Mouse (Mus musculus): Measurements from ENCODE around the gene Olfr887. TPM values are rescaled to one million over a fixed set of nuclear protein-coding genes. Genes with fewer than 3 reads are reported as not detected.

Gene Olfr887
- polyA plus RNA-seq (2014; fragmentation: Illumina TruSeq; extraction: RNeasy Lipid Tissue Mini Kit (QIAGEN cat#74804); ENCODE audit: low read depth, low replicate concordance) = not detected

DNA sequence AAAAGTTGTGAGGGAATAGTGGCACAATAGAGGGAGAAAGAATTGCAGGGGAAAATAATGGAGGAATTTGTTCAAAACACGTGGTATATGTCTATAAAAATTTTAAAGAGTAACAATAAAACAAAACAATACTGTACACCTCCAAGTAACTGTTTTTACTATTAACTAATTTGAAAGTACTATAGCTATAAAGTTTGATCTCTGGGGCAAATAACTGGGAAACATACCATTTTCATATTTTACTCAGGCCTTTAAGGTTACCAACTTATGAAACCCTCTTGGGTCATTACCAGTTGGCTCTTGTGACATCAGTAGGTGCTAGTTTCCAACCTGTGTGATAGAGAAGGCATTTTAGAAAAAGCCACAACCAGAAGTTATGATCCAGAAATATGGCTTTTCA, at the start of gene Olfr887:
Olfr887 (plus strand) TSS at position 301 of the 400 bp plus-strand sequence.

DNA sequence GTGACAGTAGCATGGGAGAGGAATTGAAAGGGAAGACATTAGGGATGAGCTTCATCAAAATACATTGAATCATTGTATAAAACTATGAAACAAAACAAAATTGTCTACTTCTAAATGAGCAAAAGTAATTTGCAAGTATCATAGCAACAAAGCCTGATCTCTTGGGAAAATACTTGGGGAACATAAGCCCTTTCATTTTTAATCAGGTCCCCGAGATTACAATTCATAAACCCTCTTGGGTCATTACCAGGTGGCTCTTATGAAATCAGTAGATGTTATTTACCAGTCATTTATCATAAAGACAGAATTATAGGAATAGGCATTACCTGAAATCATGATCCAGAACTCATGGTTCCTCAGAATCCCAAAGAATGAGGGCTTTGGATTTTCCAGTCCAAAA, 37.6 kb upstream of the Olfr887 start, which contains the start of gene Olfr884:
Olfr884 (plus strand) TSS at position 301 of the 400 bp plus-strand sequence.

DNA sequence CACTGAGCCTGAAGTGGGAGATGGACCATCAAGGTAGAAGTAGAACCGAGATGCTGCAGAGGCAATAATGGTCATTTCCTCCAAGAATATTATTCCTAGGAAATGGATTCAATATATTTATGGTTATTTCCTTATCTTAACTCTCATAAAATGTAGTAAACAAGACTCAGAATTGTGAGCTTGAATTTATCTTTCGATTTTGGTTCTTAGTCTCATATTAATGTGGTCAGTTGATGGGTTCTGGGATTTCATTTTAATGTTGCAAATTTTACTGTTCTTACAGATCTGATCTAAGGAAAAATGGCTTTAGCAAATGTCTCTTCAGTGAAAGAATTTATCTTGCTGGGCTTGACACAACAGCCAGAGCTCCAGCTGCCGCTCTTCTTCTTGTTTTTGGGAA, 22.9 kb upstream of the Olfr887 start, which contains the start of gene Olfr885:
Olfr885 (plus strand) TSS at position 301 of the 400 bp plus-strand sequence.

DNA sequence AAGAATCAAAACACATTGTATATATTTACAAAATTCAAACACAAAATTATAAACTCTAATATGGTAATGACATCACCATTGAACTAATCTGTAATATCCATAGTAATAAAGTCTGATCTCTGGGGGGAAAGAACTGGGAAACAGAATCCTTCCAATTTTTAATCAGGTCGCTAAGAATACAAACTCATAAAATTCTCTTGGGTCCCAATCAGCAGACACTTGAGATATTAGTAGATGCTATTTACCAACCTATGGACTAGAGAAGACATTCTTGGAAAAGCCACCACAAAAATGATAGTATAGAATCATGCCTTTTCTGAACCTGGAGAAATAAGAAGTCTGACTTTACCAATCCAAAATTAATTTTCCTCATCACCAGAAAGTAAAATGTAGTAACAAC, 24.0 kb downstream of the Olfr887 start, which contains the start of gene Olfr888:
Olfr888 (plus strand) TSS at position 301 of the 400 bp plus-strand sequence.

DNA sequence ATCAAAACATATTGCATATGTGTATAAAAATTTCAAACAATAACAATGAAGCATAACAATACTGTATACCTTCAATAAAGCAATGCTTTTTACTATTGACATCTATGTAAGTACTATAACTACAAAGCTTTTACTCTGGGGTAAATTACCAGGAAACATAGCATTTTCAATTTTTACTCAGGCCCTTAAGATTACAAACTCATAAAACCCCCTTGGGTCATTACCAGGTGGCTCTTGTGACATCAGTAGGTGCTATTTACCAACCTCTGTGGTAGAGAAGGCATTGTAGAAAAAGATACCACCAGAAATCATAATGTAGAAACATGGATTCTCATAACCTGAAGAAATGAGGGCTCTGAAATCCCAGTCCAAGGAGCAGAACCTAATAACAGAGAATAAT, 31.0 kb downstream of the Olfr887 start, which contains the start of gene Olfr889:
Olfr889 (plus strand) TSS at position 301 of the 400 bp plus-strand sequence.

Other genes with a start within 250 kb of the Olfr887 start
- 0.87 TPM for gene Olfr877, start 229.8 kb upstream of the Olfr887 start, polyA plus RNA-seq (2014; fragmentation: Illumina TruSeq; extraction: RNeasy Lipid Tissue Mini Kit (QIAGEN cat#74804); ENCODE audit: low read depth, low replicate concordance)
- gene Olfr145, start 187.3 kb upstream of the Olfr887 start, polyA plus RNA-seq (2014; fragmentation: Illumina TruSeq; extraction: RNeasy Lipid Tissue Mini Kit (QIAGEN cat#74804); ENCODE audit: low read depth, low replicate concordance) = not detected
- gene Olfr878, start 166.2 kb upstream of the Olfr887 start, polyA plus RNA-seq (2014; fragmentation: Illumina TruSeq; extraction: RNeasy Lipid Tissue Mini Kit (QIAGEN cat#74804); ENCODE audit: low read depth, low replicate concordance) = not detected
- not detected for gene Olfr881, start 92.2 kb upstream of the Olfr887 start, polyA plus RNA-seq (2014; fragmentation: Illumina TruSeq; extraction: RNeasy Lipid Tissue Mini Kit (QIAGEN cat#74804); ENCODE audit: low read depth, low replicate concordance)
- not detected for gene Olfr883, start 58.3 kb upstream of the Olfr887 start, polyA plus RNA-seq (2014; fragmentation: Illumina TruSeq; extraction: RNeasy Lipid Tissue Mini Kit (QIAGEN cat#74804); ENCODE audit: low read depth, low replicate concordance)
- gene Olfr884, start 37.5 kb upstream of the Olfr887 start, polyA plus RNA-seq (2014; fragmentation: Illumina TruSeq; extraction: RNeasy Lipid Tissue Mini Kit (QIAGEN cat#74804); ENCODE audit: low read depth, low replicate concordance) = not detected
- gene Olfr885, start 22.8 kb upstream of the Olfr887 start, polyA plus RNA-seq (2014; fragmentation: Illumina TruSeq; extraction: RNeasy Lipid Tissue Mini Kit (QIAGEN cat#74804); ENCODE audit: low read depth, low replicate concordance) = not detected
- not detected for gene Olfr888, start 24.1 kb downstream of the Olfr887 start, polyA plus RNA-seq (2014; fragmentation: Illumina TruSeq; extraction: RNeasy Lipid Tissue Mini Kit (QIAGEN cat#74804); ENCODE audit: low read depth, low replicate concordance)
- not detected for gene Olfr889, start 31.1 kb downstream of the Olfr887 start, polyA plus RNA-seq (2014; fragmentation: Illumina TruSeq; extraction: RNeasy Lipid Tissue Mini Kit (QIAGEN cat#74804); ENCODE audit: low read depth, low replicate concordance)
- gene Olfr890, start 58.4 kb downstream of the Olfr887 start, polyA plus RNA-seq (2014; fragmentation: Illumina TruSeq; extraction: RNeasy Lipid Tissue Mini Kit (QIAGEN cat#74804); ENCODE audit: low read depth, low replicate concordance) = not detected
- not detected for gene Olfr891, start 96.7 kb downstream of the Olfr887 start, polyA plus RNA-seq (2014; fragmentation: Illumina TruSeq; extraction: RNeasy Lipid Tissue Mini Kit (QIAGEN cat#74804); ENCODE audit: low read depth, low replicate concordance)
- not detected for gene Olfr893, start 124.3 kb downstream of the Olfr887 start, polyA plus RNA-seq (2014; fragmentation: Illumina TruSeq; extraction: RNeasy Lipid Tissue Mini Kit (QIAGEN cat#74804); ENCODE audit: low read depth, low replicate concordance)
- gene Olfr894, start 134.0 kb downstream of the Olfr887 start, polyA plus RNA-seq (2014; fragmentation: Illumina TruSeq; extraction: RNeasy Lipid Tissue Mini Kit (QIAGEN cat#74804); ENCODE audit: low read depth, low replicate concordance) = not detected
- not detected for gene Olfr143, start 168.7 kb downstream of the Olfr887 start, polyA plus RNA-seq (2014; fragmentation: Illumina TruSeq; extraction: RNeasy Lipid Tissue Mini Kit (QIAGEN cat#74804); ENCODE audit: low read depth, low replicate concordance)
- gene Olfr895, start 183.8 kb downstream of the Olfr887 start, polyA plus RNA-seq (2014; fragmentation: Illumina TruSeq; extraction: RNeasy Lipid Tissue Mini Kit (QIAGEN cat#74804); ENCODE audit: low read depth, low replicate concordance) = not detected
- gene Olfr896-ps1, start 207.0 kb downstream of the Olfr887 start, polyA plus RNA-seq (2014; fragmentation: Illumina TruSeq; extraction: RNeasy Lipid Tissue Mini Kit (QIAGEN cat#74804); ENCODE audit: low read depth, low replicate concordance) = not detected
- not detected for gene Olfr25, start 245.0 kb downstream of the Olfr887 start, polyA plus RNA-seq (2014; fragmentation: Illumina TruSeq; extraction: RNeasy Lipid Tissue Mini Kit (QIAGEN cat#74804); ENCODE audit: low read depth, low replicate concordance)